Mouse (Mus musculus): Measurements from ENCODE around the gene Slit2. TPM values are rescaled to one million over a fixed set of nuclear protein-coding genes. Genes with fewer than 3 reads are reported as not detected.

The Slit2 gene
- polyA plus RNA-seq, 1 experiment from 2014 or later, result 47.0 TPM

DNA sequence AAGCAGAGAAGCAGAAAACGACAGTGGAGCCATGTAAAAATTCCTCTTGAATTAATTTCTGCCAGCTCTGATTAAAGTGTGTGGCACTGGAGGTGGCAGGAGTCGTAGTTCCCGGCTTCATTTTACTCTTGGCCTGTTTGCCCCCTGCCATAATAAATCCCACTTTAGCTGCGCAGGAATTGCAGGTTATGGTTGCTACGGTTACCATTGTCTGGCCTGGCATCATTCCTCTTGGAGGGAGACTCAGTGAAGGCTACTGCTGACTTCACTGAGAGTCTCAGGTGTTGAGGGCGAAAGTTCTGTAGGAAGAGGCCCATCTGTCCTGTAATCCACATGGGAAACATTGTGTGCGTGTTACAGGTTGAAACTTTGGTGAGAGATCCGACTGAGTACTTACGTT is 22.6 kb downstream of the Slit2 start:
- H3K36me3 ChIP-seq (ENCODE audit: control insufficient read depth, insufficient read depth, low read length), result peaks cover 11% of the 10 kb centered on the region; the same call in 1 of the 2 replicates
- no peak overlapping the region for H3K4me3 ChIP-seq (ENCODE audit: control insufficient read depth in 1 of 2, insufficient read depth in 1 of 2, low read depth in 1 of 2, low read length in 2 of 2)
- no peak overlapping the region for H3K27ac ChIP-seq (replicated peaks in 1 of 2; ENCODE audit: control insufficient read depth in 1 of 2, insufficient read depth in 1 of 2, low read depth in 2 of 2, low read length in 2 of 2)
- no peaks in the 10 kb centered on the region for H3K27me3 ChIP-seq (ENCODE audit: control insufficient read depth, insufficient read depth, low read length)
- WGBS, result 73% methylated on average over 9 of the region's 9 CpGs
- H3K4me1 ChIP-seq (ENCODE audit: control insufficient read depth in 2 of 2, insufficient read depth in 2 of 2, low read length in 2 of 2), result 0 out of 4 replicates have a peak, but pooled peaks cover 0 to 5% of the 10 kb centered on the region in 2 experiments
- H3K4me2 ChIP-seq (ENCODE audit: low read length), result no peak overlapping the region
- H3K9me3 ChIP-seq (ENCODE audit: control insufficient read depth, low read length), result no peaks in the 10 kb centered on the region
- ATAC-seq (ENCODE audit: insufficient number of reproducible peaks, insufficient read depth, low FRiP score, low read depth), result no peak
- no peak overlapping the region for H3K9ac ChIP-seq (ENCODE audit: low read length)

- Histone ChIP-seq H3K4me3 (ENCODE audit: control insufficient read depth in 1 of 2, insufficient read depth in 1 of 2, low read depth in 1 of 2, low read length in 2 of 2) (no peak overlapping the region), H3K4me2 (ENCODE audit: low read length) (no peak overlapping the region), H3K36me3 (ENCODE audit: control insufficient read depth, insufficient read depth, low read length) (peaks cover 8% of the 10 kb centered on the region; the same call in 1 of the 2 replicates), H3K4me1 (ENCODE audit: control insufficient read depth in 2 of 2, insufficient read depth in 2 of 2, low read length in 2 of 2) (0 out of 4 replicates have a peak, but pooled peaks cover 0 to 5% of the 10 kb centered on the region in 2 experiments), H3K9me3 (ENCODE audit: control insufficient read depth, low read length) (no peaks in the 10 kb centered on the region), H3K27me3 (ENCODE audit: control insufficient read depth, insufficient read depth, low read length) (no peaks in the 10 kb centered on the region), H3K9ac (ENCODE audit: low read length) (no peak overlapping the region), H3K27ac (replicated peaks in 1 of 2; ENCODE audit: control insufficient read depth in 1 of 2, insufficient read depth in 1 of 2, low read depth in 2 of 2, low read length in 2 of 2) (no peak overlapping the region)
- no peak for ATAC-seq (ENCODE audit: insufficient number of reproducible peaks, insufficient read depth, low FRiP score, low read depth)
Measured at GRCm38 (mm10) chr5:48006059-48006458, 23.1 kb downstream of the Slit2 start.

DNA sequence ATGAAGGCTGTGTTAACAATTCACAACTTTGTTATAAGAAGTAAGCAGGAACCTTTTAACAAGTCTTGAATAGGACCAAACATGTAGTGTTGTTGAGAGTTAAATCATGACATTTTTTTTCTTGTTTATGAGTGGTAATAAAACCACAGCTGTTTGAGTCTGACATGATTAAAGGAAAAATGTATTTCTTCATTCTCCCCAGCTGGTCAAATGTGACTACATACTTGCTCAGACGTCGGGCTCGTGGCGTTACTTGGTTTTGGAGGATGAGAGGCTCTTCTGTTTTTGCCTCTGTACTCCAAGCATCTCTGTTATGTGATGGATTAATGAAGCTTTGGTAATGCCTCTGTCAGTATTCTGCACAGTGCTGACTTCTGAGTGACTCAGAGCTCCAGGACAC is 40.5 kb downstream of the Slit2 start:
- ATAC-seq (ENCODE audit: insufficient number of reproducible peaks, insufficient read depth, low FRiP score, low read depth), result no peak
- 80% methylated on average over 4 of the region's 4 CpGs for WGBS

DNA sequence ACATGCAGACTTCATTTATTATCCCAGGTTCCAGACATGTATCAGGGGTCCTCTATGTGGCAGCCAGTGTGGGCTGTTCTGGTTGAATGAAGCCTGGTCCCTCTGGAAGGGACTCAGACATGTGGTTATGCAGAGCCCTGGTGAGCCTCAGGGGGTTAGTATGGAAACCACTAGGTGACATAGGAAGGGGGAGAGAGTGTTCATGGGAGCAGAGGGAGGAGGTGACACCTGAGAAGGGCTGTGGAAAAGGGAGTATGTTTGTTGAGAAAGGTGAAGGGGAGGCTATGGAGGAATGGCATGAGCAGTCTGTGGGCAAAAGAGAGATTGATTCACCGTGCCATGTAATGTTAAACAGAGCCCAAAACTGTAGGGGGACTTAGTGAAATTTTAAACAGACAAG is 51.9 kb downstream of the Slit2 start:
- no peak for ATAC-seq (ENCODE audit: insufficient number of reproducible peaks, insufficient read depth, low FRiP score, low read depth)
- Histone ChIP-seq H3K4me1 (ENCODE audit: control insufficient read depth in 2 of 2, insufficient read depth in 2 of 2, low read length in 2 of 2) (no peaks in the 10 kb centered on the region), H3K9ac (ENCODE audit: low read length) (no peak overlapping the region), H3K27me3 (ENCODE audit: control insufficient read depth, insufficient read depth, low read length) (no peaks in the 10 kb centered on the region), H3K9me3 (ENCODE audit: control insufficient read depth, low read length) (no peaks in the 10 kb centered on the region), H3K27ac (replicated peaks in 1 of 2; ENCODE audit: control insufficient read depth in 1 of 2, insufficient read depth in 1 of 2, low read depth in 2 of 2, low read length in 2 of 2) (no peak overlapping the region), H3K4me2 (ENCODE audit: low read length) (no peak overlapping the region), H3K36me3 (ENCODE audit: control insufficient read depth, insufficient read depth, low read length) (no peaks in the 10 kb centered on the region), H3K4me3 (ENCODE audit: control insufficient read depth in 1 of 2, insufficient read depth in 1 of 2, low read depth in 1 of 2, low read length in 2 of 2) (no peak overlapping the region)
- WGBS, result 83% methylated on average over 1 of the region's 1 CpGs

More for the DNA sequence above, 40.5 kb downstream of the Slit2 start:
- Histone ChIP-seq H3K4me3 (ENCODE audit: control insufficient read depth in 1 of 2, insufficient read depth in 1 of 2, low read depth in 1 of 2, low read length in 2 of 2) (no peak overlapping the region), H3K4me2 (ENCODE audit: low read length) (no peak overlapping the region), H3K4me1 (ENCODE audit: control insufficient read depth in 2 of 2, insufficient read depth in 2 of 2, low read length in 2 of 2) (no peaks in the 10 kb centered on the region), H3K27me3 (ENCODE audit: control insufficient read depth, insufficient read depth, low read length) (no peaks in the 10 kb centered on the region), H3K27ac (replicated peaks in 1 of 2; ENCODE audit: control insufficient read depth in 1 of 2, insufficient read depth in 1 of 2, low read depth in 2 of 2, low read length in 2 of 2) (no peak overlapping the region), H3K9me3 (ENCODE audit: control insufficient read depth, low read length) (no peaks in the 10 kb centered on the region), H3K9ac (ENCODE audit: low read length) (no peak overlapping the region), H3K36me3 (ENCODE audit: control insufficient read depth, insufficient read depth, low read length) (peaks cover 4% of the 10 kb centered on the region)

DNA sequence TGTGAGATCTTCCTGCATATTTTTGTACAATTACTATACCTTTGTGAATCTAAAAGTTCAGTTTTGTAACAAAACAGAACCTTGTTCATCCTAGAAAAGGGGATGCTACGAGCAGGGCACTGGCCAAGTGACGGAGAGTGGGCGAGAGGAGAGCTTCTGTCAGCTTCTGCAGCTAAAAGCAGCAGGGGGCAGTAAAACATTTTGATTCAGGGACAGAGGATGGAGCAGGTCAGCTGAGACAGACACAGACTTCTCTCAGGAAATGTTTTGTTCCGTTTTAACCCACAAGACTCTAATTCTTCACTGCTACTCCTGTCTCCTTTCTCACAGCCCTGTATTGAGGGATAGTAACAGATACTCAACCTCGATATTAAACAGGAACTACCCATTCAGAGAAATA is 55.1 kb downstream of the Slit2 start:
- H3K36me3 ChIP-seq (ENCODE audit: control insufficient read depth, insufficient read depth, low read length), result no peaks in the 10 kb centered on the region
- no peaks in the 10 kb centered on the region for H3K27me3 ChIP-seq (ENCODE audit: control insufficient read depth, insufficient read depth, low read length)
- no peak overlapping the region for H3K4me2 ChIP-seq (ENCODE audit: low read length)
- H3K4me1 ChIP-seq (ENCODE audit: control insufficient read depth in 2 of 2, insufficient read depth in 2 of 2, low read length in 2 of 2), result no peaks in the 10 kb centered on the region
- H3K27ac ChIP-seq (replicated peaks in 1 of 2; ENCODE audit: control insufficient read depth in 1 of 2, insufficient read depth in 1 of 2, low read depth in 2 of 2, low read length in 2 of 2), result no peak overlapping the region
- no peaks in the 10 kb centered on the region for H3K9me3 ChIP-seq (ENCODE audit: control insufficient read depth, low read length)
- no peak overlapping the region for H3K4me3 ChIP-seq (ENCODE audit: control insufficient read depth in 1 of 2, insufficient read depth in 1 of 2, low read depth in 1 of 2, low read length in 2 of 2)
- WGBS, result 41% methylated on average over 5 of the region's 5 CpGs
- no peak overlapping the region for H3K9ac ChIP-seq (ENCODE audit: low read length)
- ATAC-seq (ENCODE audit: insufficient number of reproducible peaks, insufficient read depth, low FRiP score, low read depth), result no peak; the same call in 1 of the 2 replicates

DNA sequence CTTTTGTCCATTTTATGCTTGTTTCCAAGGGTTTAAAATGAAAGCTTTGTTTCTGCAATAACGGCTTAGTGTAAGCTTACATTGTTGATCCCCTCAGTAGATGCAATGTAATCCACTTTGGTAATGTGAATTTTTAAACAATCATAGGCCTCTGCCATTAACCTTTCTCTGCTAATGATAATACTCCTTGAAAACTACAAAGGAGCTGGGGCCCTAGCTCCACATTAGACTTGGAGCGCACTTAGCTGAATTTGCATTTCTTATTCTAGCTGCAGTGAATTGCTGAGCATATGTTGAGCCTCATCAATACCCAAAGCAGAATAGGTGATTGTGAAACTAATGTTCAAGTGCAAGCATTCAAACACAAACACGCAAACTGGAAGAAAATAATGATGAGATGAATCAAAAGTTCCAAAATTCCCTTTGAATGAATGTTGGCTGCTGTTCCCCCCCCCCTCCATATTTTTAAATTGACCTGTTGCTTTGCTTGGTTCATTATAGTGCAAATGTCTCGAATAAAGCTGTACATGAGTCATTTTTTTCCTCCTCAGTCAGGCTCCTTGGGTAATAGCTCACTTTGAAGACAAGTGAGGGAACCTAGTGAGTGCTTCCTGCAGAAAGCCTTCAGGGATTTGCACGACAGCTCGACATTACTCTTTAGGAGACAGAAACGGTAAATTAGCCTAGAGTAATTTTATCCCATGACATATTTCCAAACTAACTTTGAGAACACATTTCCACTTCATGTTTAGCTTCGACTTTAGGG is 66.2 kb downstream of the Slit2 start:
- 65% methylated on average over 8 of the region's 8 CpGs for WGBS
- Histone ChIP-seq H3K4me1 (ENCODE audit: control insufficient read depth in 2 of 2, insufficient read depth in 2 of 2, low read length in 2 of 2) (no peaks in the 10 kb centered on the region), H3K27ac (replicated peaks in 1 of 2; ENCODE audit: control insufficient read depth in 1 of 2, insufficient read depth in 1 of 2, low read depth in 2 of 2, low read length in 2 of 2) (no peak overlapping the region), H3K9me3 (ENCODE audit: control insufficient read depth, low read length) (no peaks in the 10 kb centered on the region), H3K9ac (ENCODE audit: low read length) (no peak overlapping the region), H3K36me3 (ENCODE audit: control insufficient read depth, insufficient read depth, low read length) (no peaks in the 10 kb centered on the region), H3K4me2 (ENCODE audit: low read length) (no peak overlapping the region), H3K27me3 (ENCODE audit: control insufficient read depth, insufficient read depth, low read length) (no peaks in the 10 kb centered on the region), H3K4me3 (ENCODE audit: control insufficient read depth in 1 of 2, insufficient read depth in 1 of 2, low read depth in 1 of 2, low read length in 2 of 2) (no peak overlapping the region)
- no peak for ATAC-seq (ENCODE audit: insufficient number of reproducible peaks, insufficient read depth, low FRiP score, low read depth)

DNA sequence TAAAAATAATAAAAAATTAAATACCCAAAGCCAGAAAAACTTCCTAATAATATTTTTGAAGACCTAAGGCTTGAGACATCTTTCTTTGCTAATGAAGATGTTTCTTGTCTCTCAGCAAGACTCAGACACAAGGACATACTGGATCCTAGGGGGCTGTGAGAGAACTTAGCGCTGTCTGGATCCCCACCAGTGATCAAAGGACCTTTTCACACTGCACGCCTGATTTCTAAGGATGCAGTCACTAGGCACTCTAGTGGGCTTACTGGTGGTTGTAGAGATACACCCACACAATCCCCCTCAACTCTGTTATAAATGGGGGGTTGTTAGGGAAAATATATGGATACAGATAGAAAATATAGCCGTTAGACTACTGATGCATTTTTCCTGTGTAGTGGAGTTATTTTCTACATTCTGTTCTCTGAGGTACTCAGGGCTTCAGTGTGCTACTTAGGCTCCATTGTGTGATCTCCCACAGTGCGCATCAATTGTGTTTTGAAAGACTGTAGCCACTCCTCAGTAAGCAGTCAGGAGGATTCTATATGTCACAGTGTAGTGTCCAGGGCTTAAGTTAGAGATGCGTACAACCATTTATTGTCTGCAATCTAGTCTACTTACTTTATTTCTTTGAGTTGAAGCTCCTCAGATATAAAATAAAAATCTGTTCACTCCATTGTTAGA is 67.8 kb downstream of the Slit2 start:
- H3K4me3 ChIP-seq (ENCODE audit: control insufficient read depth in 1 of 2, insufficient read depth in 1 of 2, low read depth in 1 of 2, low read length in 2 of 2), result no peak overlapping the region
- H3K36me3 ChIP-seq (ENCODE audit: control insufficient read depth, insufficient read depth, low read length), result no peaks in the 10 kb centered on the region
- no peak overlapping the region for H3K9ac ChIP-seq (ENCODE audit: low read length)
- no peaks in the 10 kb centered on the region for H3K4me1 ChIP-seq (ENCODE audit: control insufficient read depth in 2 of 2, insufficient read depth in 2 of 2, low read length in 2 of 2)
- 83% methylated on average over 5 of the region's 5 CpGs for WGBS
- no peak overlapping the region for H3K27ac ChIP-seq (replicated peaks in 1 of 2; ENCODE audit: control insufficient read depth in 1 of 2, insufficient read depth in 1 of 2, low read depth in 2 of 2, low read length in 2 of 2)
- no peaks in the 10 kb centered on the region for H3K9me3 ChIP-seq (ENCODE audit: control insufficient read depth, low read length)
- no peaks in the 10 kb centered on the region for H3K27me3 ChIP-seq (ENCODE audit: control insufficient read depth, insufficient read depth, low read length)
- no peak for ATAC-seq (ENCODE audit: insufficient number of reproducible peaks, insufficient read depth, low FRiP score, low read depth)
- no peak overlapping the region for H3K4me2 ChIP-seq (ENCODE audit: low read length)

Data from heart, embryonic 14.5 days (tissue).